Mouse (Mus musculus): ENCODE data around the gene Tmem132b. TPM values are rescaled to one million over a fixed set of nuclear protein-coding genes. Genes with fewer than 3 reads are reported as not detected.

Tmem132b gene
- polyA plus RNA-seq, 1 experiment = under 0.01 TPM

DNA sequence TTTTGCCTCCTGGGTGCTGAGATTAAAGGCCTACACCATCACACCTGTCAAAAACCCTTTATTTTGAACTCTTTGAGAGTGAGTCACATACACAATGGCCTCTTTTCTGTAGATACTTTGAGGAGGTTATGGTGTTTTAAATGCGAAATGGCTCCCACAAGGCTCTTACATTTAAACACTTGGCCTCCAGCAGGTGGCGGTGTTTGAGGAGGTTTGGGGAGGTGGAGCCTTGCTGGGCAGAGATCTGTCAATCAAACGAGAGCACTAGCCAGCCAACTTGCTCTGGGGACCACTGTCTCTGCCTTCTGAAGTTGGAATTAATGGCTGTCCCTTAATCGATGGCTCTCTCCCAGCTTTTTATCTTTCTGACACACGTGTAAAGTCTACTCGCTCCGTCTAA is 214.2 kb downstream of the Tmem132b start:
- TF ChIP-seq MYOD1 (IDR thresholded peaks at IDR 0.05; ENCODE audit: control insufficient read depth, insufficient read length, low read depth) (no peak), CEBPB (IDR thresholded peaks at IDR 0.05; ENCODE audit: low read depth) (no peak), CTCF (IDR thresholded peaks at IDR 0.05; ENCODE audit: control insufficient read depth, insufficient read depth, insufficient read length) (no peak), FOSL1 (IDR thresholded peaks at IDR 0.05; ENCODE audit: insufficient read depth, low read length, poor library complexity, severe bottlenecking) (no peak), USF1 (IDR thresholded peaks at IDR 0.05; ENCODE audit: low read depth) (no peak), MYOG (IDR thresholded peaks at IDR 0.05; ENCODE audit: control insufficient read depth, extremely low read depth, insufficient read length) (no peak), MAX (IDR thresholded peaks at IDR 0.05) (no peak)
- no peak overlapping the region for H3ac ChIP-seq (ENCODE audit: control insufficient read depth, insufficient read length, low read depth)
- H3K4me3 ChIP-seq (ENCODE audit: insufficient read depth, poor library complexity, severe bottlenecking) = no peak overlapping the region
- no peaks in the 10 kb centered on the region for H3K36me3 ChIP-seq (ENCODE audit: control insufficient read depth, insufficient read depth)
- H3K79me2 ChIP-seq (ENCODE audit: control insufficient read depth, insufficient read depth) = no peaks in the 10 kb centered on the region
- H3K79me3 ChIP-seq (ENCODE audit: low read depth) = no peaks in the 10 kb centered on the region
- no peaks in the 10 kb centered on the region for H3K27me3 ChIP-seq (ENCODE audit: control insufficient read depth, insufficient read depth, insufficient read length)

DNA sequence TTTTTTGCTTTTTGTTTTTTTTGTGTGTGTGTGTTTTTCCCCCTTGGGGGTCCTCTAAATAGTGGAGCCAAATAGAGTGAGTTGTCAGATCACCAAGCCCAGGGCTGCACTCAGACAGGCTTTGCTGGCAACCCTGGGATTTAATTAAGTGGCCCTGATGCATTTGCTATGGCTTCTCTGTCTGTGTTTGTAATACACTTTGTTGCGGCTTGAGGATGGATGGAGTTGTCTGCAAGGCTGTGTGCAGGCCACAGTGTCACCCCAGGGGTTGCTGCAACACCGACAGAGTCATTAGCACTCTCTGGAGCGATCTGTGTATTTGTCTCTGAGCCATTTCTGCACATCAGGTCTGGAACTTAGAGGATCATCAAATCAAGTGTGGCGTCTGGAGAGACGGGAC is 219.9 kb downstream of the Tmem132b start:
- Histone ChIP-seq H3K79me2 (ENCODE audit: control insufficient read depth, insufficient read depth) (no peaks in the 10 kb centered on the region), H3ac (ENCODE audit: control insufficient read depth, insufficient read length, low read depth) (no peak overlapping the region), H3K36me3 (ENCODE audit: control insufficient read depth, insufficient read depth) (no peaks in the 10 kb centered on the region), H3K27me3 (ENCODE audit: control insufficient read depth, insufficient read depth, insufficient read length) (no peaks in the 10 kb centered on the region), H3K79me3 (ENCODE audit: low read depth) (no peaks in the 10 kb centered on the region), H3K4me3 (ENCODE audit: insufficient read depth, poor library complexity, severe bottlenecking) (no peak overlapping the region)
- no peak for TF ChIP-seq MAX (IDR thresholded peaks at IDR 0.05)
- TF ChIP-seq USF1 (IDR thresholded peaks at IDR 0.05; ENCODE audit: low read depth) = no peak
- no peak for TF ChIP-seq CTCF (IDR thresholded peaks at IDR 0.05; ENCODE audit: control insufficient read depth, insufficient read depth, insufficient read length)
- TF ChIP-seq CEBPB (IDR thresholded peaks at IDR 0.05; ENCODE audit: low read depth) = no peak
- TF ChIP-seq FOSL1 (IDR thresholded peaks at IDR 0.05; ENCODE audit: insufficient read depth, low read length, poor library complexity, severe bottlenecking) = no peak
- no peak for TF ChIP-seq MYOD1 (IDR thresholded peaks at IDR 0.05; ENCODE audit: control insufficient read depth, insufficient read length, low read depth)
- TF ChIP-seq MYOG (IDR thresholded peaks at IDR 0.05; ENCODE audit: control insufficient read depth, extremely low read depth, insufficient read length) = no peak

DNA sequence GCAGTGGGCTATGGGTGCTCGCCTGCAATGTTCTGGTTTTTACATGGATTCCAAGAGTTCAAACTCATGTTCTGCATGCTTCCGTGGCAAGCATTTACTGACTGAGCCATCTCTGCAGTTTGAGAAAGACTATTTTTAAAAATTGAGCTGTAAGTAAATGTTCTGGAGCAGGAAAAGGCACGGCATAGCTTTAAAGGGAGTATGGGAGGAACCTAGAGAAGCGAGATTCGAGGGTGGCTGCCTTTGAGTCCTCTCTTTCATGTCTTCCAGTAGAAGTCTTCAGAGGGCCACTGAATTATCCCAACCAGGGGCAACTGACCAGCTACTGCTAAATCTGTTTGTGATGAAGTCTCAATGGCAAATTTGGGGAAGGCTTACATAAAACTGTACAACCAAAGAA is 221.0 kb downstream of the Tmem132b start:
- no peaks in the 10 kb centered on the region for H3K27me3 ChIP-seq (ENCODE audit: control insufficient read depth, insufficient read depth, insufficient read length)
- no peak overlapping the region for H3ac ChIP-seq (ENCODE audit: control insufficient read depth, insufficient read length, low read depth)
- no peaks in the 10 kb centered on the region for H3K36me3 ChIP-seq (ENCODE audit: control insufficient read depth, insufficient read depth)
- no peaks in the 10 kb centered on the region for H3K79me2 ChIP-seq (ENCODE audit: control insufficient read depth, insufficient read depth)
- no peaks in the 10 kb centered on the region for H3K79me3 ChIP-seq (ENCODE audit: low read depth)
- TF ChIP-seq FOSL1 (IDR thresholded peaks at IDR 0.05; ENCODE audit: insufficient read depth, low read length, poor library complexity, severe bottlenecking) (no peak), CTCF (IDR thresholded peaks at IDR 0.05; ENCODE audit: control insufficient read depth, insufficient read depth, insufficient read length) (no peak), CEBPB (IDR thresholded peaks at IDR 0.05; ENCODE audit: low read depth) (no peak), MYOD1 (IDR thresholded peaks at IDR 0.05; ENCODE audit: control insufficient read depth, insufficient read length, low read depth) (no peak), USF1 (IDR thresholded peaks at IDR 0.05; ENCODE audit: low read depth) (no peak), MYOG (IDR thresholded peaks at IDR 0.05; ENCODE audit: control insufficient read depth, extremely low read depth, insufficient read length) (no peak), MAX (IDR thresholded peaks at IDR 0.05) (no peak)
- no peak overlapping the region for H3K4me3 ChIP-seq (ENCODE audit: insufficient read depth, poor library complexity, severe bottlenecking)

DNA sequence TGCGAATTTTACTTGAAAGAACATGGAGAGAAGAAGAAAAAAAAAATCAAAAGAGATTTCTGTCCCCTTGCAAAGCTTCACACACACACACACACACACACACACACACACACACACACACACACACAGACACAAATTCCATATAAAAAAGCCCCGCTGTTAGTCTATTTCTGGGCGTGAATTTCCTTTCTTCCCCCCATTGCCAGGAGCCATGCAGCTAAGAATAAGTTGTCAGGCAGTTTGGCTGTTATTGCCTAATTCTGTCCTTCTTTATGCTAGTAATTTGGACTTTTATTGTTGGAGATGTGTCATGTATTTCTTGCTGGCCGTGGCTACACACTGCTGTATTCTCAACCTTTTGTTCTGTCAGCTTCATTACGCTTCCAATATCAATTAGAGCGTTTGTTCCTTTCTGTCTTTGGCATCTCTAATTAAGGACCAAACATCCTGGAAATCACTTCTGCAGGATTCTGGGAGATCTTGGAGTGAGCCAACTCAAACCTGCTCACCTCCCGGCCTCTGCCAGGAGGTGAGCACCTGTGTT is 225.5 kb downstream of the Tmem132b start:
- Histone ChIP-seq H3ac (ENCODE audit: control insufficient read depth, insufficient read length, low read depth) (no peak overlapping the region), H3K79me3 (ENCODE audit: low read depth) (no peaks in the 10 kb centered on the region), H3K36me3 (ENCODE audit: control insufficient read depth, insufficient read depth) (no peaks in the 10 kb centered on the region), H3K27me3 (ENCODE audit: control insufficient read depth, insufficient read depth, insufficient read length) (no peaks in the 10 kb centered on the region), H3K79me2 (ENCODE audit: control insufficient read depth, insufficient read depth) (no peaks in the 10 kb centered on the region), H3K4me3 (ENCODE audit: insufficient read depth, poor library complexity, severe bottlenecking) (no peak overlapping the region)
- TF ChIP-seq CEBPB (IDR thresholded peaks at IDR 0.05; ENCODE audit: low read depth) = no peak
- no peak for TF ChIP-seq MYOG (IDR thresholded peaks at IDR 0.05; ENCODE audit: control insufficient read depth, extremely low read depth, insufficient read length)
- no peak for TF ChIP-seq CTCF (IDR thresholded peaks at IDR 0.05; ENCODE audit: control insufficient read depth, insufficient read depth, insufficient read length)
- TF ChIP-seq FOSL1 (IDR thresholded peaks at IDR 0.05; ENCODE audit: insufficient read depth, low read length, poor library complexity, severe bottlenecking) = no peak

DNA sequence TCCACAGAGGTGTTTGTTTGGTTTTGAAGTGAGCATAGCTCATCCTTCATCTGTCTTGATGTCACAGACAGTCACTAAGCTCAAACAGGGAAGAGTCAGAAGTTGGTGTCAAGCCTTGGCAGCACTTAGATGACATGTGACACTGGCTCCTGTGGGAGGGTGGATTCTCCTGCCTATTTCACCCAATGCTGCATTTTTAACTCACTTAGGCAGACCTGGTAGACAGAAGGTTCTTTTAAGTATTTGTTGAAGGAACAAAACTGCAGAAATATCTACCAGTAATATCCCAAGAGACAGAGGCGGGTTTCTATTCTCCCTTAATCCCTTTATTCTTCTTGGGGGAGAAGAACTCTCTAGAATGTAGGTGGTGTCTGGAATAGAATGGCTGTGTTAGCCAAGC is 226.9 kb downstream of the Tmem132b start:
- Histone ChIP-seq H3K79me3 (ENCODE audit: low read depth) (no peaks in the 10 kb centered on the region), H3ac (ENCODE audit: control insufficient read depth, insufficient read length, low read depth) (no peak overlapping the region), H3K4me3 (ENCODE audit: insufficient read depth, poor library complexity, severe bottlenecking) (no peak overlapping the region), H3K27me3 (ENCODE audit: control insufficient read depth, insufficient read depth, insufficient read length) (no peaks in the 10 kb centered on the region), H3K36me3 (ENCODE audit: control insufficient read depth, insufficient read depth) (no peaks in the 10 kb centered on the region), H3K79me2 (ENCODE audit: control insufficient read depth, insufficient read depth) (no peaks in the 10 kb centered on the region)
- TF ChIP-seq MAX (IDR thresholded peaks at IDR 0.05) = no peak

DNA sequence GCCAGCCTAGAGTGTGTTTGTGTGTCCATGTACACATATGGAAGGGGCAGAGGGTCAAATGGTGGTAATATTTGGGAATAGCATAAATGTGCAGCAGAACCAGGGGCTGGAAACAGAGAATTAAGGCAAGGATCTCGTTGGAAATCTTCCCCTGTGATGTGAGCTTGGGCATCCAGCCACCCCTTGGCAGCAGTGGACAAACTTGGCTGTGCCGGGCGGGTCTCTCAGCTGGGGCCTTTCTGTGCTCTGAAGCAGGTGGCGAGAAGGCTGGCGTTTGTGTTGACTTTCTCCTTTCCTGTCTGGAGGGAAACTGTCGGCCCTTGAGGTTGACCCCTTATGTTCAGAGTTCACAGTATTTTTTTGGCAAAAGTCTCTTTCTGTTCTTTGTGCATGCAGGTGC is 235.4 kb downstream of the Tmem132b start:
- no peaks in the 10 kb centered on the region for H3K36me3 ChIP-seq (ENCODE audit: control insufficient read depth, insufficient read depth)
- no peaks in the 10 kb centered on the region for H3K79me3 ChIP-seq (ENCODE audit: low read depth)
- no peak overlapping the region for H3ac ChIP-seq (ENCODE audit: control insufficient read depth, insufficient read length, low read depth)
- TF ChIP-seq CEBPB (IDR thresholded peaks at IDR 0.05; ENCODE audit: low read depth) = no peak
- TF ChIP-seq FOSL1 (IDR thresholded peaks at IDR 0.05; ENCODE audit: insufficient read depth, low read length, poor library complexity, severe bottlenecking) = no peak
- TF ChIP-seq USF1 (IDR thresholded peaks at IDR 0.05; ENCODE audit: low read depth) = no peak
- no peak for TF ChIP-seq CTCF (IDR thresholded peaks at IDR 0.05; ENCODE audit: control insufficient read depth, insufficient read depth, insufficient read length)
- no peak for TF ChIP-seq MYOG (IDR thresholded peaks at IDR 0.05; ENCODE audit: control insufficient read depth, extremely low read depth, insufficient read length)
- TF ChIP-seq MYOD1 (IDR thresholded peaks at IDR 0.05; ENCODE audit: control insufficient read depth, insufficient read length, low read depth) = no peak
- no peak for TF ChIP-seq MAX (IDR thresholded peaks at IDR 0.05)
- H3K27me3 ChIP-seq (ENCODE audit: control insufficient read depth, insufficient read depth, insufficient read length) = no peaks in the 10 kb centered on the region
- H3K4me3 ChIP-seq (ENCODE audit: insufficient read depth, poor library complexity, severe bottlenecking) = no peak overlapping the region
- H3K79me2 ChIP-seq (ENCODE audit: control insufficient read depth, insufficient read depth) = no peaks in the 10 kb centered on the region
